Mouse (Mus musculus): ENCODE measurements at regions not wholly inside any gene's neighbourhood (a gene's known extent, or its start where the extent isn't known, plus 50 kb on each side); places are given as distances from the start of the nearest gene placed in this dataset.

DNA sequence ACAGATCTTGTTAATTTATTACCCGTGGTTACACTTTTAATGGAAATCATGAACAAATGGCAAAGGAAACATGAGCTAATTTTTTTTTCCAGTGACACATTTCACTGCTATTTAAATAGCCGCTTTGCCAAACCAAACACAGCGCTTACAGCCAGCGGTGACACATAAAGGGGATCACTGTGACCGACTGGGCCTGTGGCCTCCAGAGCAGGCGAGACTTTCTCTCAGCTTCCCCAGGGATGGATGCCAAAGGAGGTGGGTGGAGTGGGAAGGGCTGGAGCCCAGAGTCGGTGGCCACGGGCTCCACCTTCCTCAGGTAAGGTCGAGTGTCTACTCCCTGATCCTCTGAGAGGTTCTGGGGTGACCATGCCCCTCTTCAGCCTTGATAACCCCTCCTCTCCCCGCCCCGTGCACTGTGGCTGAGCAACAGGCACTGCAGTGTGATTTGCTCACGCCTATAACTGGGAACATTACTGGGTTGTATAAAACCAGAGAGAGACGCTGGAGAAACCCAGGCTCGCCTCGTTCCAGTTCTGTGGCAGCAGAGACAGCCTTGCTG is 66.6 kb upstream of the Pkdcc start:
- TF ChIP-seq POLR2A (IDR thresholded peaks at IDR 0.05; ENCODE audit: insufficient read depth, low read depth, low read length) (no peak), CTCF (IDR thresholded peaks at IDR 0.05; ENCODE audit: insufficient read depth, low read depth, low read length) (no peak)

All from olfactory bulb, adult 2 months (tissue).